Mouse (Mus musculus) induced T-regulatory cell, adult 2 months (primary cell): Measurements from ENCODE around the gene Stra6l.
A peak's percentile ranks its signal among the peaks of the same experiment; 100 is the strongest.

ENCODE experiments used
- DNase-seq: peaks from one replicate; pipeline ENCODE4 v3.0.0-alpha.2; 2012; ENCODE audit warnings: low read depth

Stra6l gene

DNA sequence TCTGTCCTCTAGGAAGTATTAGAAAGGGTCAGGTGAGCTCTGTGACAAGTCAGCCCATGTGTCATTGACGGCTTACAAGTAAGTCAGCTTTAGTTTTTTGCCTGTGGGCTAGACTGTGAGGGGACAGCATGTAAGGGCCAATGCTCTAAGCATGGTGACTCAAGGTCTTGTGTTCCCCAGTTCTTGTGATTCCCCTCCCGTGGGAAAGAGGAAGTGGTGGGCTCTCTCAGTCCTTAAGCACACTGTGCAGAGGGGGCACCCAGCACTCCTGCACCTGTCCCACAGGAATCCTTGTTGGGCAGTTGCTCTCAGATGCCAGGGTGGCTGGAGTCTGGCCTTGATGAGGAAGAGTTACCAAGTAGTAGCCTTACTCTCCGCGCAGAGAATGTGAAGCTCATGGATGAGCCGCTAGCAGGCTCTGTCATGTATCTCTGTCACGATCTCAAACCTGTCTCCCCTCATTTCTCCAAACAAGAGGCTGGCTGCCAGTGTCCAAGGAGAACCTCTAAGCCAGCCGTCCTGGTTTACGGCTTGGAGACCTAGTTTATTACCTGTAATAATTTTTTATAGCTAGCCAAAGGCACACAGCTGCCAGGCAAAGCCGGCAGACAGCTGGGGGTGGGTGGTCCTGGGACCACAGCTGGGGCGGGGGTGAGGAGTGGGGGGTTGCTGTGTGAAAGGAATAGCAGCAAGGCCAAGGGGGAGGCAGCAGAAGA is at the start of gene Stra6l:
Gene Stra6l (plus strand): TSS at position 556 of the 716 bp plus-strand sequence.
- no peak for DNase-seq

- DNase-seq = peak; percentile 69
These were observed 49.5 kb upstream of the Stra6l start, which contains the start of gene Aldh1b1 for GRCm38 (mm10) chr4:45798964-45799363. Gene Aldh1b1, plus strand, starts transcription at chr4:45799022.

- DNase-seq = no peak
These were observed 48.4 kb upstream of the Stra6l start for GRCm38 (mm10) chr4:45799956-45800537.

DNA sequence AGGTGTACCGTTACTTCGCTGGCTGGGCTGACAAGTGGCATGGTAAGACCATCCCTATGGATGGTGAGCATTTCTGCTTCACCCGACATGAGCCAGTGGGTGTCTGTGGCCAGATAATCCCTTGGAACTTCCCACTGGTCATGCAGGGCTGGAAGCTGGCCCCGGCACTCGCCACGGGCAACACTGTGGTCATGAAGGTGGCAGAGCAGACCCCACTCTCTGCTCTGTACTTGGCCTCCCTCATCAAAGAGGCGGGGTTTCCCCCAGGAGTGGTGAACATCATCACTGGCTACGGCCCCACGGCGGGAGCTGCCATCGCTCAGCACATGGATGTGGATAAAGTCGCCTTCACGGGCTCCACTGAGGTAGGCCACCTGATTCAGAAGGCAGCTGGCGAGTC is 45.6 kb upstream of the Stra6l start:
- no peak for DNase-seq

DNA sequence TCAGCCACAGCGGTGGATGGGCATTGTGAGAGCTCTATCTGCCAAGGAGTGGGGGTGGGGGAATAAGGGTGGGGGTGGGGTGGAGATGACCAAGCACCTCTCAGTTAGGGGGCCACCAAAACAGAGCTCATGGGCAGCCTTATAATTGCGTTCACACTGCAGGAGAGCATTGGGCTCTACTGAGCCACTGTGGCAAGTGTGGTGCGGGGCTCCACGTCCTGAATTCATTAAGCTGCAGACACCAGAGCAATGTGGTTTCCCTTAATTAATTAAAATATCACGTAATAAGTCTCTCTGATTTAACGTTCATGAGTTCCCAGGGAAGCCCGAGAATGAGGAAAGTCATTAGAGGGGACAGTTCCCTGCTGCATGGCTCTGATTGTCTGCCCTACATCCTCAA is 40.4 kb upstream of the Stra6l start:
- no peak for DNase-seq

DNA sequence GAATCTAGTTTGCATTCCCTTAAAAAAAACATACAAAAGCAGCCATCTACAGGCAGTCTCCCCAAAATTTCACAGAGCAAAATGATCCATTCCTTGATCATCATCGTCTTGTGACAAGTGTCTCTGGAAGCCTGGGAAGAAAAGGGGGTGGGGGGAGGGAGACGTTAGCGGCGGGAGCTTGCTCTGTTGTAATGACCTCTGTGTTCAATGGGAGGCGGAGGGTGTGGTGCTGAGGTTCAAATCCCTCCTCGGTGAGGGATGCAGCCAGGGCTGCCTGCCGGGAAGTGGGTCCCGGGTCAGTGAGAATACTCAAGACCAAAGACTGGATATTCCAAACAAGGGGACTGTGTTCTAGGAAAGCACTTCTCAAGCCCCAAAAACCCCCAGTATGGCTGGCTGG is 37.2 kb upstream of the Stra6l start:
- no peak for DNase-seq

- DNase-seq = peak; percentile 35
These were observed 32.9 kb upstream of the Stra6l start for GRCm38 (mm10) chr4:45815542-45815941.

DNA sequence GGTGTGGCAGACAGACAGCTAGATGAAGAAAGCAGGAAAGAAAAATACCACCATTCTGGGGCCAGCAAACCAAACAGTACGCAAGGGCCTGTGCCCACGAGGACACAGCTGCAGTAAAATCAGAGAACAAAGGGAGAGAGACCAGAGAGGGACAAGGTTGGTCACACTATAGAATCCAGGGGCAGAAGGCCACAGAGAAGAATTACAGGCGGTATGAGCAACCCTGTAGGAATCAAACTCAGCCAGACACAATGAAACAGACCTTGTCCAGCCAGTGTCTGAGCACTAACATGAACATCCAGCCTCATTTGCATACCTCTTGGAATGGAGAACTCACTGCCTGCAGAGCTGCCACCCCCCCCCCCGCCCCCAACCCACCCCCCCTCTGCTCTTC is 29.7 kb upstream of the Stra6l start:
- DNase-seq = no peak

GRCm38 (mm10) chr4:45819208-45819931 is 29.1 kb upstream of the Stra6l start:
- no peak for DNase-seq

DNA sequence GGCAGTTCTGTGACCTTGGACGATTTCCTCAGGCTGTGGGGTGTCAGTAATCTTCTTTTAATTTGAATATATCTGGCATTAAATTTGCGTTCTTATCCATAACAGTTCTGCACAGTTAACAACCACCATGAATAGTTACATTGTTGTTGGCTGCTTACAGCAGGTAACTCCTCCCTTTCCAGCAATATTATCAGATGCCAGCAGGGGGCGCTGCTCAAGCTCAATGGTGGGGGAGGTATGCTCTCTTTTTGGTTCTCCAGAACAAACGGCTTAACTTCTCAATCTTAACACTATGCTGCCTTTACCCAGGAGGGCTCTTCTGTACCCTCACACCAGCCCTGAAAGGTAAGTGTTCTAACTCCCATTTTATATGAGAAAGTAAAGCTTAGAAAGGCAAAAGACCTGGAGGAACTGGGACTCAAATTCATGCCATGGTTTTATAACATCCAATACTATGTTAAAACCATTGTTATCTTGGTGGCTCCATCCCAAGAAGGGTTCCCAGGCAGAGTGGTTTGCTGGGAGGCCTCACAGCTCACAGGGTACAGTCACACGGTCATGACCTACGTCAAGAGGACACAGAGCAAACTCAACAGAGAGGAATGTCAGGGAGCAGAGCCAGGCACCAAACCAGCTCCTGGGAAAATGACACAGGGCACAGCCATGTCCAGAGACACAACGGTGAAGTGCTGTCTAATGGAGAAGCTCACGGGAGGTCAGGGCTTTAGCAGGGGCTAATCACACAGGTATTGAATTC is 28.2 kb upstream of the Stra6l start:
- DNase-seq = peak; percentile 63

- DNase-seq = no peak
These were observed 26.5 kb upstream of the Stra6l start for GRCm38 (mm10) chr4:45821995-45822394.

DNA sequence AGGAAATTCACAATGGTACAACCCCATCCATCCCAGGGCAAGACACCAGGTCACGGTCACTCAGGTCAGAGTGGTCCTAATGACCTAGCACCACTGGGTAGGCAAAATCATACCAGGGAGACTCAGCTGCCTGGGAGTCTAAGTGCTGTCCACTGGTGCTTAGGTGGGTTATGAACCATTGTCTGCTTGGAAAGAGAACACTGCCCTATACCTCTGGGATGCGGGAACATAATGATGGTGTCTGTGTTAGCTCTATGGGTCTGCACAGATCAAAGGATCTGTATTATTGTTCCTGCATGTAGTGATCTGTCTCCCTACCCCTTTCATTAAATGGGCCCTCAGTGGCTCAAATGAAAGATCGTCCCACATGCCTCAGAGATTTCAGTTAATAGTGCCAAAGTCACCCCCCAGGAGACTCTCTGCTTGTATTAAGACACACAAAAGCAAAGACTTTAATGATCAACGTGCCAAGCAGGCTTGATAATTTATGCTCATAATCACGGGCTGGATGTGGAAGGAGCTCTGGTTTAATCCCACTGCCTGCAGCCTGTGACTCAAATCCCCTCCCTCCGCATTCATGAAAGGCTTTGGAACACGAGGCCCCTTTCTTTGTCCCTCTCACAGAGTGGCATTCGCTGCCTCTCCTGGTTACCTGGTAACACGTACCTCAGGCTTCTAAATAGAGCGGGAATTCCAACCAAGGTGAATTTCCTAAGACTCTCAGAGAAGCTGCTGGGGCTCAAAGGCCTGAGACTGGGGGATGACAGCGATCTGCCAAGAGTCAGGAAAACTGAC is 25.5 kb upstream of the Stra6l start:
- no peak for DNase-seq

GRCm38 (mm10) chr4:45824049-45824760 is 24.3 kb upstream of the Stra6l start:
- DNase-seq = no peak

DNA sequence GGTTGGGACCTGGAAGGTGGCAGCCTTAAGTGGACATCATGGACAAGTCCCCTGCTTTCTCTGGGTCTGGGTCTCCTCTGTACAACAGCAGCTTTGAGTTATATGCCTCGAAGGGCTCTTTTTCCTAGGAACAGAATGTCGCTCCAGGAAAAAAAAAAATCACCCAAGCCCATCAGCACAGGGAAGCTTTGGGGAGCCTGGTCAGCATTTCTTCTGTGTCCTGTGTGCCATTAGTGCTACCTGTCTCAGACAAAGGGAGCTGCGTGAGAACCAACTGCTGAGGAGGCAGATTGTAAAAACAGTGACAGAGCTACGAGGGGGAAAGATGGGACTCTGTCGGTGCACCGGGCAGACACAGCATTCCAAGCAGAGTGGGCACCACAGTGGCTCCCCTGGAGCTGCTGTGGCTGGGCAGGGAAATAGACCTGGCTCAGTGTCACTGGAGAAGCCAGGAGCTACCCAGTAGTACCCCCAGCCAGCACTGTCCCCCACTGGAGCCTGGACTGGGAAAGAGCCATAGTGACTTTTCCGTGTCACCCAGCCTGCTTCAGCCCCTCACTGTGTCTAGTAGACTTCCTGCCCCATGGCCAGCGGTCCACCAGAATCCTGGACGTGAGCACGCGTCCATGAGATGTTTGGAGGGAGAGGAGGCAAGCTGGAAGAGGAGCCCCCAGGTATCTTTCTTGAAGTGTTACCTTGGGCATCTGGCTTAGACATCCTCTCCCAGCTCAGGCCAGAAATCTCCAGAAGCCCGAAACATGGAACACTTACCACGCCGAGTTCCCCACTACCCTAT is 23.5 kb upstream of the Stra6l start:
- DNase-seq = no peak

DNA sequence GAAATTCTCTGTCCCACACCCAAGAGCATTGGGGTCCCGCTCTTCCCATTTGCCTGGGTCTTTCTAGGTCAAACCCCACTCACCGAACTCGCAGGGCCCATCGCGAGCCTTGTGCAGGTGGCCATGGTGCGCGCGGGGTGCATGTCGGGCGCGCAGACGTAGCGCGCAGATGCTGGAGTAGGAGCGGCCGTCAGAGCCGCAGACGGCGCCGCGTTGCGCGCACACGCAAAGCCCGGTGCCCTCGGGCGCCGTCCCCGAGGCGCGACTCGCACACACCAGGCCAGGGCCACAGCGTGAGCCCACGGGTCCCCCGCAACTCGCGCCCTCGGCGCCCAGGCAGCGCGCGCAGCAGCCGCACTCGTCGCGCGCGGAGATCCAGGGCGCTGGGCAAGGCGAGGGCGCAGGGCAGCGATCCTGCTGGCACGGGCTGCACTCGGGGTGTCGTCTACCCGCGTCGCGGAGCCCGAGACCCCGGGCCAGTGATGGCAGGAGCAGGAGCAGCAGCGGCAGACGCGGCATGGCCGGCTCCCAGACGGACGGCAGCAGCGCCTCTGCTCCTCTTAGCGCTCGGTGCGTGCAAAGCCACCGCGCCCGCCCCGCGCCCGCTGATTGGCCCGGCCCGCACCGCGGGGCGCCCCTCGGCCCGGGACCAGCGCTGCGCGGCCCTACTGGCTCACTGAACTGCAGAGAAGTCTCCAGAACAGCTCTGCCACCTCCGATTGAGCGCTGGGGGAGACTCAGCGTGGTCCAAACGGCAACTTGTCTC is 22.0 kb upstream of the Stra6l start, which contains the start of gene Igfbpl1:
Gene Igfbpl1 (minus strand): TSS at position 649 of the 766 bp plus-strand sequence.
- no peak for DNase-seq

DNA sequence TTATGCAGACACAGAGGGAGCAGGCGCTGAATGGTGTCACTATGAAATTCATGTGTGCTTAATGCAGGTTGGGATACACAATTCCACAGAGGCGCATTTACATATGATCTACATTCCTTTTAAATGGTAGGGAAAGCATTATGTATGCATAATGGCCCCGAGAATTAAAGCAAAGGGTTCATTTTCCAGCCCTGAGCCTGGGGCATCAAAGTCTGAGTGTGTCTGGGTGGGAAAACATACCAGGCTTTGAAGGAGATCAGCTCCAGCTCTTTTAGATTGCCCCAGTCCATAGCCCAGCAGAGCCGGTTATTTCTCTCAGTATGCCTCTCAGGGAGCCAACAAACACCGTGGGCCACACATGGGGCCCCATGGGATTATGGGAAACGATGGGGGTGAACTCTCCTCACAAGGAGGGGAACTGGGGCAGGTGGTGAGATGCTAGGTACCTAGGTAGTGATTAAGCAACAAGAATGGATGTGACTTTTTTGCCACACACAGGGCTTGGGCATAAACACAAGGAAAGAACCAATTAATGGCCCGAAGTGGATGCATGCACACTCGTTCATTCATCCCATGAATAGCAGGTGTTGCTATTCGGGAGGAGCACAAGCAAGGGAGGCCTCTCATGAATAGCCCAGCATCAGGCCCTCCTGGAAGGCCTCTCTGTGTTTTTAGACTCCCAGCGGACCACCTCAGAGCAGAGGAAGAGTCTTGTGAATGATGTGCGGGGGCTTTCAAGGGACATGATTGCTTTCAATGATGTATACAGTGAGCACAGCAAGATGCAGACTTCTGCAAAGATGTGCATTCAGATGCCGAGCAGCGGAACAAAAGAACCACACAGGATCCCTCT is 18.3 kb upstream of the Stra6l start:
- no peak for DNase-seq

GRCm38 (mm10) chr4:45831996-45832395 is 16.5 kb upstream of the Stra6l start:
- DNase-seq = no peak

DNA sequence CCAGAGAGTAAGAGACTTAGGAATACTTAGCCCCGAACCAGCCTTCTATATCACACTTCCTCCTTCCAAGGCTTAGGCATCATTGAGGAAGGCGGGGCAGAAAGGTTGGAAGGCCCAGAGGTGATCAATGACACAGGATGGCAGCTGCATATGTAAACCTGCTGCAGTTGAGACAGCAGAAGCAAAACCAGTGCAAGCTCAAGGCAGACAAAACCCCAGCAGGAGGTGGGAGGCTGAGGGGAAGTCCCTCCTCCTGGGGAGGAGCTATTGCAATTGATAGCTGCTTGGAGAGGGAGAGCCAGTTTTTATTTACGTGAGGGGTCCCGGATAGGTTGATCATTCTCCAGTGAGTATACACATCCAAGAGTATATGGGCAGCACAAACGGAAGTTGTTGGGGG is 15.0 kb upstream of the Stra6l start:
- DNase-seq = no peak
